Mouse (Mus musculus) brain, adult 10 weeks (tissue): Measurements from ENCODE around the gene Defa31. TPM values are rescaled to one million over a fixed set of nuclear protein-coding genes. Genes with fewer than 3 reads are reported as not detected.

ENCODE experiments used
- polyA plus RNA-seq: library from polyadenylated mRNA; stranded (reverse); fragments of 350-450 nt; fragmentation: Illumina TruSeq; extraction: RNeasy Lipid Tissue Mini Kit (QIAGEN cat#74804); gene quantifications from one replicate; pipeline ENCODE4 v1.2.3, GENCODE M21; 2015; ENCODE audit warnings: low read depth, low replicate concordance

Defa31 gene
- not detected for polyA plus RNA-seq

DNA sequence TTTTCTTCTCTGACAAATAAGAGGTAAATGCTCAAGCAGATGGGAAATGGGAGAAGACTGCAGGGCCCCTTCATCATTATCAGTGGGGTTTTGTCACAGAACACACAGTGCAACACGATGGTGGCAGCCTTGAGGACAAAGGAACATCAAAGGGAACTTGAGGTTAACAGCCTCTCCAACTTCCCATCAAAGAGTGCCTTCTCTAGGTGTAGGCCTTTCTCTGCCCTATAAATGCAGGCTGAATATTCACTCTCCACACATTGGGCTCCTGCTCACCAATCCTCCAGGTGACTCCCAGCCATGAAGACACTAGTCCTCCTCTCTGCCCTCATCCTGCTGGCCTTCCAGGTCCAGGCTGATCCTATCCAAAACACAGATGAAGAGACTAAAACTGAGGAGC is at the start of gene Defa31:
Gene Defa31 (plus strand): TSS at position 301 of the 400 bp plus-strand sequence.

GRCm38 (mm10) chr8:21161977-21162376 is 29.4 kb upstream of the Defa31 start, which contains the start of gene Defa22:
Defa22 (plus strand) TSS chr8:21162277.

DNA sequence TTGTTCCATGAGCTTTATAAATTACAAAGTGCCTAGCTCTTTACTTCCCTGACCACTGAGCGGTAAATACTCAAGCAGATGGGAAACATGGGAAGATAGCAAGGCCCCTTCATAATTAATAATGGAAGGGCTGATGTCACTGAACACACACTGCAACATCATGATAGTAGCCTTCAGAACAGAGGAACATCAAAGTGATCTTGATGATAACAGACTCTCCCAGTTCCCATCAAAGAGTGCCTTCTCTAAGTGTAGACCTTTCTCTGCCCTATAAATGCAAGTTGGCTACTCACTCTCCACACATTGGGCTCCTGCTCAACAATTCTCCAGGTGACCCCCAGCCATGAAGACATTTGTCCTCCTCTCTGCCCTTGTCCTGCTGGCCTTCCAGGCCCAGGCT is 9.8 kb downstream of the Defa31 start, which contains the start of gene Gm15293:
Gene Gm15293 (plus strand): TSS at position 301 of the 400 bp plus-strand sequence.

Other genes with a start within 250 kb of the Defa31 start
- not detected for gene AY761185, start 246.9 kb upstream of the Defa31 start, polyA plus RNA-seq
- not detected for gene Defa21, start 166.1 kb upstream of the Defa31 start, polyA plus RNA-seq
- not detected for gene Defa23, start 136.6 kb upstream of the Defa31 start, polyA plus RNA-seq
- not detected for gene Defa35, start 126.6 kb upstream of the Defa31 start, polyA plus RNA-seq
- not detected for gene Defa25, start 107.2 kb upstream of the Defa31 start, polyA plus RNA-seq
- gene Gm14851, start 95.6 kb upstream of the Defa31 start, polyA plus RNA-seq: not detected
- not detected for gene Defa30, start 57.0 kb upstream of the Defa31 start, polyA plus RNA-seq
- not detected for gene Defa22, start 29.3 kb upstream of the Defa31 start, polyA plus RNA-seq
- gene Gm15293, start 9.9 kb downstream of the Defa31 start, polyA plus RNA-seq: not detected
- not detected for gene Gm15292, start 58.1 kb downstream of the Defa31 start, polyA plus RNA-seq
- gene Defa27, start 123.9 kb downstream of the Defa31 start, polyA plus RNA-seq: not detected
- not detected for gene Defa29, start 135.4 kb downstream of the Defa31 start, polyA plus RNA-seq
- gene Defa2, start 186.9 kb downstream of the Defa31 start, polyA plus RNA-seq: not detected
- not detected for gene Defa33, start 200.2 kb downstream of the Defa31 start, polyA plus RNA-seq
- gene Defa36, start 235.8 kb downstream of the Defa31 start, polyA plus RNA-seq: not detected